Mouse (Mus musculus) testis, adult 2 months (tissue): ENCODE measurements around the gene Akap2.

Source experiments
- CTCF ChIP-seq: fragments of 200-500 bp; IDR thresholded peaks from 2 replicates; pipeline ENCODE4 v1.5.1; 2012; ENCODE audit warnings: low read depth, mild to moderate bottlenecking, inconsistent platforms, low read length, moderate library complexity; ENCODE audit not compliant: control insufficient read depth, insufficient read depth, insufficient replicate concordance
- POLR2A ChIP-seq: fragments of 200-500 bp; IDR thresholded peaks from 2 replicates; pipeline ENCODE4 v1.6.1; 2012; ENCODE audit warnings: low read depth, mild to moderate bottlenecking, inconsistent platforms, low read length, moderate library complexity; ENCODE audit not compliant: control insufficient read depth

DNA sequence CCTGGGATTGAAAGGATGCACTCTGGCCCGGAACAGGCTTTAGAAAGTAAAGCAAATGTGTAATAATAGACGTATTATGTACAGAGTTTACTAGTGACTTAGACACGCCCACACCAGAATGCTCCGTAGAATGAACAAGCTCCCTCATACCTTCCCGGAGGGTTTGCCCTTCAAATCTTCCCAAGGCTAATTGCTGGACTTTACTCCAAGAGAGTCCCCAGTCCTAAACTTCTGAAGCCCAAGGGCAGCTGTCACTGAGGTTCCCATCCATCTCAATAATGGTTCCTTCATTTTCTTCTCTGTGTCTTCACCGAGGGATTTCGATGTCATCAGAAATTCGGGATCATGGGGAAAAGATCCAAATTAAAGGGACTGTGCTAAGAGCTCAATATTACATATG is 172.3 kb downstream of the Akap2 start:
- TF ChIP-seq POLR2A, result no peak
- no peak for TF ChIP-seq CTCF
